Mouse (Mus musculus) heart, postnatal 36 days (tissue): ENCODE data around the gene Lgals3bp. TPM values are rescaled to one million over a fixed set of nuclear protein-coding genes. Genes with fewer than 3 reads are reported as not detected.

Experiments
- DNase-seq, 2 experiments: peaks; one replicate each; pipeline ENCODE4 v3.0.0; 2021 to 2022
- intact Hi-C: fragments of 180-260 bp; cut with DNase I; formaldehyde crosslinking; loops from one replicate; pipeline ENCODE4 v1.15.1; 2025
- total RNA-seq, 2 experiments: library from RNA; stranded (reverse); gene quantifications; 2 replicates each; pipeline ENCODE4 v1.2.3; 2021

The Lgals3bp gene
- total RNA-seq, 2 experiments from 2014 or later: 26.2 to 48.2 TPM

DNA sequence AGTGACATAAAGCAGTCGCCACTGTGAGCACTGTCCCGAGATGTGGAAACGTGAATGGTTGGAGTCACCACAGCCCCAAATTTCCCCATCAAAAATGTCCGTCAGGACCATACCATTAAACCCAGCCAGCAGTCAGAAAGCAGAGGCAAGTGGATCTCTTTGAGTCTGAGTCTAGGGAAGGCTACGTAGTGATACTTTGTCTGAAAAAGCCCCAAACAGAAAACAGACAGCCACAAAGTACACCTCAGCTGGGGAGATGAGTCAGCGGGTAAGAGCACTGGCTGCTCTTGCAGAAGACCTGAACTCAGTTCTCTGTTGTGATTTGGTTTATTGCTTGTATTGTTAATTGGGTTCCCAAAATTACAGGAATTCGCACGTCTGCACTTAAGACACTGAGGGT, 35.3 kb downstream of the Lgals3bp start:
- no peak for DNase-seq
- intact Hi-C loops: no loop called here

DNA sequence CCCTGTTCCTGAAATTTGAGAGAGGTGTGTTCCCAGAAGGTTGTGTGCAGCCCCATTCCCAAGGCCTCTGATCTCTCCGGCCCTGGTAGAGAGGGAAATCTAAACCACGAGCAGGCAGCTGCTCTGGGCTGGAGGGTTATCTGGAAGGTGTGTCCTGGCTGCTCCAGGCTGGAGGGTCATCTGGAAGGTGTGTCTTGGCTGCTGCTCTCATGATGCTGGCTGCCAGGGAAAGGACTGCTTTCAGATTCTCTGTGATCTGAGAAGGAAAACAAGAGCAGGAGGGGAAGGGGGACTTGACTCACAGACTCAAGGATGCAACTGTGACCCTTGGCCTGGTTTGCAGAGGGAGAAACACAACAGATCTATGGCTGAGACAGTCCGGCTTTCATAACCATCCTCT, 35.8 kb downstream of the Lgals3bp start:
- DNase-seq: no peak
- intact Hi-C loops: no loop called here

DNA sequence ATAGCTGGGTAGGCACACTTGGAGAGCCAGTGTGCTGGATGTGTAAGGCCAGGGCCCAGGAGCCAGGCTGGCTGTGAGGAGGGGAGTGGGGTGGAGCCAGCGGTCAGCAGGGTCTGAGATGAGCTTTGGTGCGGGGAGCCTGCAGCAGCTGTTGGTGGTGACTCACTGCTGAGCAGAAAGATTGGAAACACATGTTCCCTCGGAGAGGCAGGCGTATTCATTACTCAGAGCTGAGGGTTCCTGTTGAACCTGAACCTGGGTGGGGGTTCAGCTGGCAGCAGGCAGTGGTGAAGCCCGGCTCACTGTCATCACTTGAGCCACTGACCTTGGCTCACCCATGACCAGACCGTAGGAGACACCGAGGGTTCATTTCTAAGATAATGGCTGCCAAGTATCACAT, 36.7 kb downstream of the Lgals3bp start:
- intact Hi-C loops: no loop called here
- DNase-seq: peak; percentile 40 to 63

DNA sequence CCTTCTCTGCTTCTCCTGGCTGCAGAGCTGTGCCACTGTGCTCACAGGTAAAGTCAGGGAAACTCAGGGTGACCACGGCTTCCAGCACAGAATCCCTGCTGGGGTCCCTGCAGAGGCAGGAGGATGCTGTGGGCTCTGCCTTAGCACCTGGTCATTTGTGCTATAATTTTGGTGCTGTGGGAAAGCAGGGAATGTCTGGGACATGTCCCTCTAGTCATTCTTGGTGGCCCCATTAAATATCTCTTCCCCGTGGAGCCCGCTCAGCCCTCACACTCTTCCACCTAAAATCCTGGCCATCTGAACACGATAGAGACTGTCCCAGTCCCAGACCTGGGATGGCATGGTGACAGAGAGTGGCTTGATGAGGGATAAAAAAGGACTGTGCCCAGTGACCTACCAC, 37.9 kb downstream of the Lgals3bp start:
- intact Hi-C loops: no loop called here
- DNase-seq: no peak

DNA sequence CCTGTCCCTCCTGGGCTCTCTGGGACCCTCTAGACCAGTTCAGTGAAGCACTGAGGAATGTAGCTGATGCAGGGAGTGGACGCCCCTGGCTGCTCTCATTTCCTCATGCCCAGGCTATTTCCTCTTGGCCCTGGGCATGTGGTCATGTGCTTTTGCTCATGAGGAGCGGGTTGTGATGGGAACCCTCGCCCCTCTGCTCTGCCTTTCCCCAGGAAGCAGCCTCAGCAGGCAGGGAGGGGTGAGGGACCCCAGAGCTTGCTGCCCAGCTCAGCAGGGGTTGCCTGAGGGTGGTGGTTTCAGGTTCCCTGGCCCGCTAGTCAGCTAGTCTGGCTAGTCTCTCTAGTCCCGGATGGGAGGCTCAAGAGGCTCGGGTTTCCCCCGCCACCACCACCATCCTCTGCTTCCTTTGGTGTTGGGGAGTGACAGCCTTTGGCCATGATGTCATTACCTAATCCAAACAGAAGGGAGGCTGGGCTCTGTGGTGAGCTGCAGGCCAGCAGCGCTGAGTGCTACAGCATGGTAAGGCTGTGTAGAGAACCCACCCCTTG, 38.8 kb downstream of the Lgals3bp start:
- DNase-seq: peak; percentile 57 to 79
- intact Hi-C loops: no loop called here

DNA sequence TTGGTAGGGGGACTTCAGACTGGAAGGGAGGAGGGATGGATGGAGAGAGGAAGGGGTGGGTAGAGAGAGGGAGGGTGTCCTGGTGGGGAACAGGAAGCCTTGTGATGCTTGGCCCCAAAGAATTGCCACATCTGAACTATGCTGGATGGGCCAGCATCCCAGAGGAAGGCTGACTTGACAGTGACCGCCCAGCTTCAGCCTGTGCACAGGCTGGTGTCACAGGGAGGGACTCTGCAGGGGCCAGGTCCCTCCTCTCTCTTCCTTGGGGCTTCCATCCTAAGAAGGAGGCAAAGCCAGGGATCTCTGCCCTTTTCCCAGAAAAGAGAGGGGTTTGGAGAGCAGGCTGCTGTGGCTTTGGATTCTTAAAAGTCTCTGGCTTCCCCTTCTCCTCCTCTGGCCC, 39.4 kb downstream of the Lgals3bp start:
- intact Hi-C loops: no loop called here

DNA sequence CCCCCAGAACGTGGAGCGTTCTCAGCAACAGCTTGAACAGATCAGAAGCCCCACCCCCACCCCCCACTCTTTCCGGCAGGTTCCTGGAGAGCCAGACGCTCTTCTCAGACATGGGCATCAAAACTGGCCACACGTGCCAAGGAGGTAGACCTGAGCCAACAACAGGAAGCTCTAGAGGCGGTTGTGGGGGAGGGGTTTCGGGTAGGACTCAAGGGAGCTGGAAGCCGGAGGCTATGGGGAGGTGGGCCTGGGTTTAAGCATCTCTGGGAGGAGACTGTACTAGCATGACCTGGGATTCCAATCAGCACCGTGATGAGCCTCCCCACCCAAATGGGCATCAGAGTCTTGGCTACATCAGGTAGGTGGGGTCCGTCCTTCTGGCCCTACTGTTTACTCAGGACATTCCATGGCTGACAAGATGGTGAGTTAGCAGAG, 41.0 kb downstream of the Lgals3bp start:
- intact Hi-C loops: no loop called here
- no peak for DNase-seq

More for the DNA sequence above, 39.4 kb downstream of the Lgals3bp start:
- DNase-seq: peak in 1 of 2 experiments; percentile 36

DNA sequence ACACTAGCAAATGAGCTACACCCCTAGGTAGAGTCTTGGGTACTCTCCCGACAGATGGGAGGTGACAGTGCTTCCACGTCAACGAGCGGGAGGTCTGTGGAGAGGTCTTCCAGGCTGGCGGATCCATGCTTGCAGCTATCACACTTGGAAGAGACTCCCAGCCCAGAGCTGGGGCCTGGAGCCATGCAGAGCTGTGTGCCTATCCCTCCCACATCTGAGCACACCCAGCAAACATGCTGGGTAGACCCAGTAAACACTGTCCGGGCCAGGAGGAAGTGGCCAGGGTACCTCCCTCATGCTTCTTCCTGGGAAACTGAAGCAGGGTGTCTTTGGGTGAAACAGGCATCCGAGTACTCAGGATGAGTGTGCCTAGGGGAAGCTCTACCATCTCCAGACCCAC, 41.4 kb downstream of the Lgals3bp start:
- DNase-seq: peak in 1 of 2 experiments; percentile 38
- intact Hi-C loops: no loop called here

DNA sequence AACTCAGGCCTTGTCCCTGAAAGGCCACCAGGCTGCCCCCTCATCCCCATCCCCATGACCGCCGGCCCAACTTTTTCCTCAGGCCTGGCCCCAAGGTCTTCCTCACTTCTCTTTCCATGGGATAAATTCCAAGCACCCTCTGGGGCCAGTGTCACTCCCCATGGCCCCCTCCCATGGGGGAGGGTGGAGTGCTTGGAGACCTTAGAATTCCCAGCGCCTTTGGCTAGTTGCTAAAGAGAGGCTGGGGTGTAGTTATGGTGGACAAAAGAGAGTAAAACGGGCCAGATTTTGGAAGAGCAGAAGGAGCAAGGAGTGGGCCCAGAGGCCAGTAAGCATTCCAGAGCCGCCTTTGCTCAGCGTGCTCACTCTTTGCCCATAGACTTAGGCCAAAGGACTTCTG, 46.3 kb downstream of the Lgals3bp start, which contains the start of gene Timp2:
Gene Timp2, minus strand, starts transcription at position 101 of the 400 bp plus-strand sequence.
- intact Hi-C loops: no loop called here
- DNase-seq: no peak

DNA sequence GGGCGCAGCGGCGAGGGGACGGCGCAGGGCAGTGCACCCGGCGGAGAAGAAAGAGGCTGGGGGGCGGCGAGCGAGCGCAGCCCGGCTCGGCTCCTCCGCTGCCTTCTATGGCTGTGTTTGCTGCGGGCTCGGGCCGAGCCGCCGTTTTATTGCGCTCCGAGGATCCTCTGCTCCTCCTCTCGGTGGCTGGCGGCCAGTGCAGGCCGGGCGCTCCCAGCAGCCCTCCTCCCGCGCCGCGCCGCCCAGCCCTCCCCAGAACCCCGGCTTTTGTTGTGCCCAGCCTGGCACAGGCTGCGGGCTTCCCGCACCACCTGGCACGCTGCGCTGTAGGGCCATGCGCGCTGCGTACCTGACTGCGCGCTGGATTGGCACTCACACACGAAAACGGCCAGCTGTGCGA, 46.7 kb downstream of the Lgals3bp start:
- DNase-seq: peak; percentile 90

DNA sequence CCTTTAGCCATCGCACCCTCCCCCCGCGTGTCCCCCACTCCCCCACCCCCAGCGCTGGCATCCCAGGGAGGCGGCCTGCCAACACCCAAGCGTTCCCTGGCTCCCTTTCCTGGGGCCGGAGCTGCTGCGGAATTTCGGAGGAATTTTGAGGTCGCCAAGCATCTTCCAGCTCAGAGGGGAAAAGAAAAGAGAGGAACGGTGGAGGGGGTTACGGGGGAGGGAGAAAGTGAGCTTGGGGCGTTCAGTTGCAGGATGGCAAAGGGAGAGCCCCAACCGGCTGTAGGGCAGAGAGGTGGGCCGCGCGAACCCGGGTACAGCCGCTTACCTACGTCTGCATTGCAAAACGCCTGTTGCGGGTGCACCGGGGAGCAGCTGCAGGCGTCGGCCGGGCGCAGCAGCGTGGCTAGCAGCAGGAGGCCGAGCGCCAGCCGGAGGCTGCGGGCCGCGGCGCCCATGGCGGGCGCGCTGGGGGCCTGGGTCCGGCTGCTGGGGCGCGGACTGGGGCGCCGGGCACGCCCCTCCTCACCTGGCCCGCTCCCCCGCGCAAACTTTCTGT, 47.2 kb downstream of the Lgals3bp start:
- intact Hi-C loops: loop anchor here (1.0 kb wide), 1 partner anchor 35 kb away; no protein-coding TSS in a partner anchor
- DNase-seq: peak; percentile 63 to 69

More for the DNA sequence above, 46.7 kb downstream of the Lgals3bp start:
- intact Hi-C loops: no loop called here

DNA sequence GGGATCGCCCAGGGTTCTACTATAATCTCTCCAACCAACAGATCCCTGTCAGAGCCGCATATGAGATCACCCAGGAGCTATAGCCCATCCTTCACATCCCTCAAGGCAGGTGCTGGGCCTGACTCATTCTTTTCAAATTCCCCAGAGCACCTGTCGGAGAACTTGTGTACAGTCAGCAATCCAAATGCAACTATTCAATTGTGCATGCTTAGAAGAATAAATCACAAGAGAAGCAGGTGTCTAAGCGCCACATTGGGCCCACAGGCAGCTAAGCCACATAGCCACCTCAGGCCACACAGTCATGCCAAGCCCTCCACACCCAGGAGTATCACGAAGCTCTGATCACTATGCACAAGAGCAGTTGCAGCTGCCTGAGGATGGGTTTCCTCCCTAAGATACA, 52.4 kb downstream of the Lgals3bp start:
- DNase-seq: no peak
- intact Hi-C loops: no loop called here

DNA sequence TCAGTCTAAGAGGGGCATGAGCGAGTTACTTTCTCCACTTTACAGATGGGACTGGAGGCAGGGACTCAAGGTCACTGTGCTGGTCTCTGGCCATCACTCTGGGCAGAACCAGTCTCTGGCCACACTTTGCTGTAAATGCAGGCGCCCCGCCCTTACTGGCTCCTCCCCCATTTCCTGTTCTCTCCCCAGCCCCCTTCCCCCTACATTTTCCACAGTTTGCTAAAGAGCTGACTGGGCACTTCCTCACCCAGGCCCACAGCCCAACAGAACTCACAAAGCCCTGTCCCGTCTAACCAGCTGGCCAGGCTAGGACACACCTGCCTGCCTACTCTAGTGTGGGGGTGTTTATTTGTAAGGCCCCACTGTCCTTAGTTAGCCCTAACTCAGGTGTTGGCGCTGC, 53.0 kb downstream of the Lgals3bp start:
- DNase-seq: peak; percentile 64
- intact Hi-C loops: no loop called here

DNA sequence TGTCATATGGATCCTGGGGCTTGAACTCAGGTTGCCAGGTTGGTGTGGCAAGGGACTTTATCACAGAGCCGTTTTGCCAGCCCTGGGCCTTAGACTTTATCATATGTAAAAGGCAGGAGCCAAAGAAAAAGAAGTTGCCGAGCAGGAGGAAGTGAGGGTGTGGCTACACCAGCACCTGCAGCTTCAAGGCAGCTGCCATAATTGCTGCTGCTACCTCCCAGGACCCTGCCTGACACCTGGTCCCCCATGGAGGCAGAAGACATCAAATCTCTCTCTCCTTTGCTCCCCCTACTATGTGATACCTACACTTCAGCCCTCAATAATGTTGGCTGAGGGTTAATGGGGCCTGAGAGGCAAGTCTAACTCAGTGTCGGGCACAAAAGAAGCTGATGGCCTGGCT, 53.5 kb downstream of the Lgals3bp start:
- intact Hi-C loops: no loop called here
- DNase-seq: no peak

DNA sequence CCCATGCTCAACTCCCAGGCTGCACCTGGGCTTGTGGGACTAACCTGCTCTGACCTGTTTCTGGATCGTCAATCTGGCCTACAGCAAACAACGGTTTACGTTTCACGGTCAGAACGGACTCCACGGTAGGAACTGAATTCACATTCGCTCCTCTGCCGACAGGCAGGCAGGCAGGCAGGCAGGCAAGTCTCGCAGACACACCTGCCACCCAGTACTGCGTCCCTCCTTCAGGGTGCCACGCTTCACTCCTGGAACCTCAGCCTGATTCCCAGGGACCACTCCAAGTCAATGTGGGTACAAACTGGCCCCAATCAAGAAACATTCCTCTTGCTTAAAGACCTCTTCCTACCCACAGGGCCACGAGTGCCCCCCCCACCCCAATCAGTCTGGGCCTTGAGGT, 54.0 kb downstream of the Lgals3bp start:
- intact Hi-C loops: no loop called here
- no peak for DNase-seq

DNA sequence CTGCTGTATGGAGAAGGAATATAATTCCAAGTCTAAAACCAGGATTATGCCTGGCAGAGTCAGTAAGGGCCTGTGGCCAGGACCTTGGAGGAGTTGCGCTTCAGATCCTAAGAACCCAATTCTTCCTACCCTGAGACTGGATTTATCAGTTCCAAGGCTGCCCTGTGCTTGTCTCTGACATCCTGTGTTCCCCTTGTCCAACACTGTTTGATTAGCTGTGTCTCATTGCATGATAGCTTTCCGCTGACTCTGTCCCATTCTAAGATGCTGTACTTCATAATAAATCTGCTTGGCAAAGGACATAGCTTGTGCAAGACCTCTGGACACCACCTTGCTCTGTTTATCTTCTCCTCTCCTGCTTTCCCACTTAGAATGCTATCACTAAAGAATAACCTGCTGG, 54.5 kb downstream of the Lgals3bp start:
- intact Hi-C loops: no loop called here
- DNase-seq: no peak

DNA sequence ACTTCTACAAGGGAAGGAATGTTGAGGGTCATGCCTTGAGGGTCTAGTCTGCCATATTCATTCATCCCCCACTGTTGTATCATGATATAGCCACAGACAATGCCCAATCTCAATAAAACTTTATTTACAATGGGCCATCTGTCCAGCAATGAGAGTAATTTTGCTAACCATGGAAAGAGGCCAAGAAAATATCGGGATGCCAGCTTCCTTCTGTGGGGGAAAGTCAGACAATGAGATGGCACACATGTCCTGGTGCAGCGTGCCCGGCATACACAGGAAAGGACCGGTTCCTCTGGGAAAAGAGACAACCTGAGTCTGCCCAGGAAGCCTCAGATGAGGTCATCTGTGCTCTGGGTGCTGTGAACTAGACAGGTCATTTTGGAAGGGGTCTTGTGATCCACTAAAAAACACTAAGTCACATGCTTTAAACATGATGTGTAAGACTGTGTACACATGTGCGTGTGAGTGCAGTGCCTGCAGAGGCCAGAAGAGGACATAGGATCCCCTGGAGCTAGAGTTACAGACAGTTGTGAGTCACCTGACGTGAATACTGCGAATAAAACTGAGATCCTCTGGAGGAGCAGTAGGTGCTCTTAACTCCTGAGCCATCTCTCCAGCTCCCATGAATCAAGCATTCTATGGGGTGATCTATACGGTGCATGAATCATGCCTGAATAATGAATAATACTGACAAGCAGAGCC, 55.3 kb downstream of the Lgals3bp start:
- intact Hi-C loops: no loop called here
- no peak for DNase-seq

DNA sequence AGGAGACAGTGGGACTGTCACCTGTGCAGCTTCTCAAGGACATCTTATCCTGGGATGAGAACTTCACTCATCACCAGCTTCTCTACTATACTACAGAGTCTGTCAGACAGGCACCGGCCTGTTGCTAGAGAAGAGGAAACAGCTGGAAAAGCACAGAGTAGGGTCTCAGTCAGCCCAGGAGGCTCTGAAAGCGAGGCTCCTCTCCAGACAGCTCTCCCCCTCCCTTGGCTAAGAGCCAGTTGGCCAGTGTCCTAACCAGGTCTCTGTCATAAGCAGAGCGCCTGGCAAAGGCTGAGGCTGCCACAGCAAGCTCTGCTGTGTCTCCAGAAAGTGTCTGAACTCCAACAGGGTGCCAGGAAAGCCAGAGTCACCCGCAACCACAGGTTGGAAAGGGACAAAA, 56.2 kb downstream of the Lgals3bp start:
- peak in 1 of 2 experiments; percentile 47 for DNase-seq
- intact Hi-C loops: no loop called here

DNA sequence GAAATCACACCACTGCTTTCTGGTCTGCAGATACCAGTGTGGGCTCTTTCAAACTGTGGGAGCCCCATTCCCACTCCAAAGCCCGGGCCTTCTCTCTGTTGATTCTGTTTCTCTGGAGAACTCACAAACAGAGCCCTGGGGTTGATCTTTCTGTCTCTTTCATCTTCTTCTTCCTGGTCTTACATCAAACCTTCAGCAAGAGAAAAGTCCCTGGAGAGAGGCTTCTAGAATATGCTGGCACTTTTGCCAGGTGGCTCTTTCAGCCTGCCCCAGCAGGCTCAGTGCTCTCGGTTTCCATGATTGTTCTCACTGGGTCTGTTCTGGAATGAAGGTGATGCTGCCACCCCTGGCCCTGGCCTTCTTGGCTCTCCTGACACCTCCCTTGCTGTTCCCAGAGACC, 58.3 kb downstream of the Lgals3bp start:
- DNase-seq: no peak
- intact Hi-C loops: no loop called here
